Mouse (Mus musculus): ENCODE measurements at regions not wholly inside any gene's neighbourhood (a gene's known extent, or its start where the extent isn't known, plus 50 kb on each side); places are given as distances from the start of the nearest gene placed in this dataset.

DNA sequence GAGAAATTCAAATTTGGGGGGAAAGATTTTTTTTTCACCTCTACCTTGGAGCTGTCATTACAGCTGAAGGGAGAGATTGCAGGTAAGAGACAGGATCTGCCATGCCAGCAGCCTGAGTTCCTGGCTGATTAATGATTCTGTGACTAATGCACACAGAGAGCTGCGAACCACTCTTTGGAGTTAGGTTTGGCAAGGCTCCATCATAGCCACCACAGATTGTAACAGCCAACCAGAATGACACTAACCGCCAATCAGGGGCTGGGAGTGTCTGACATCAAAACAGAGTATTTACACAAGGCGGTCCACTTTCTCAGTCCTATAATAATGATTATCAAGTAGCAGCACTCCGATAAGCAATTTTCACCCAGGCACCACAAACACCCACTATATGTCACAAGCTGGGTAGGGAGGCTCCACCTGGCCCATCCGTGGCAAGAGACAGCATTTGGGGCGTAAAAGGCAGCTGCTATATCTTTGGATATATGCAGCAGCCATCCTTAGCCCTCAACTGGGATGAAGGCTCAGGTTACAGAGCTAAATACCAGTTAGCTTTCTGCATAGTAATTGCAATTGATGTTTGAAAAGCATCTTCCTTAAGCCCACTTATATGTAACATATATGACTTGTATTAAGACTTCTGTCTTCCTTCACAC lies 61.7 kb upstream of the Ralgps2 start:
- Histone ChIP-seq H3K9me3 (ENCODE audit: control insufficient read depth, low read length) (no peaks in the 10 kb centered on the region), H3K36me3 (ENCODE audit: control insufficient read depth, insufficient read depth, low read length) (no peaks in the 10 kb centered on the region), H3K4me2 (replicated peaks; ENCODE audit: low read depth) (no peak overlapping the region), H3K27ac (replicated peaks) (peak overlapping the region; percentile 59; the same call in 1 of the 2 replicates), H3K4me3 (ENCODE audit: low read depth, low read length) (no peak overlapping the region), H3K4me1 (replicated peaks; ENCODE audit: control insufficient read depth, insufficient read depth) (no peaks in the 10 kb centered on the region), H3K27me3 (ENCODE audit: control insufficient read depth, insufficient read depth, low read length) (no peaks in the 10 kb centered on the region), H3K9ac (ENCODE audit: low read length) (no peak overlapping the region)
- ATAC-seq (ENCODE audit: low FRiP score, low TSS enrichment) (peak; percentile 72), DNase-seq (ENCODE audit: low spot score) (peak; percentile 70)
- TF ChIP-seq CTCF (IDR thresholded peaks at IDR 0.05; ENCODE audit: low read depth): no peak
- TF ChIP-seq EP300 (optimal IDR thresholded peaks at IDR 0.05): no peak
- 39% methylated on average over 6 of the region's 6 CpGs for WGBS

DNA sequence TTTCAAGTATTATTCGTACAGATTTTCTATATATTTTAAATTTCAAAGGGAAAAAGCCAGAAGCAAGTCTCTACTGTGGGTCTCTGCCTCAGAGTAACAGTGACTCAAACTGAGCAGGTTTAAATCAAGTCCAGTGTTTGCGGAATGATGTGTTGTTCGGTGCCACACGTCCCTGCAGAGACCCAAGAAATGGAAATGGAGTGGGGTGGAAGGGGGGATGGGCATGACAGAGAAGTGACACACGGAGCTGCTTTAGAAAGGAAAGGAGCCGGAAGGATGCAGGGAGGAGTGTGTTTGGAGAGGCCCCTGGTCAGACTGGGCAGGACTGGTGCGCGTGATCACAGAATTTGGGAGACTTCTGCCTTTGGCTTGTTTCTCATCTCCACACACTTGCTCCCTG lies 60.5 kb upstream of the Ralgps2 start:
- H3K9ac ChIP-seq (ENCODE audit: low read length): no peak overlapping the region
- H3K36me3 ChIP-seq (ENCODE audit: control insufficient read depth, insufficient read depth, low read length): no peaks in the 10 kb centered on the region
- H3K4me2 ChIP-seq (replicated peaks; ENCODE audit: low read depth): no peak overlapping the region
- H3K4me3 ChIP-seq (ENCODE audit: low read depth, low read length): no peak overlapping the region
- WGBS: 52% methylated on average over 8 of the region's 8 CpGs
- H3K27me3 ChIP-seq (ENCODE audit: control insufficient read depth, insufficient read depth, low read length): no peaks in the 10 kb centered on the region
- DNase-seq (ENCODE audit: low spot score): no peak
- no peak for ATAC-seq (ENCODE audit: low FRiP score, low TSS enrichment)
- no peaks in the 10 kb centered on the region for H3K4me1 ChIP-seq (replicated peaks; ENCODE audit: control insufficient read depth, insufficient read depth)
- peak overlapping the region; percentile 59 for H3K27ac ChIP-seq (replicated peaks)
- TF ChIP-seq EP300 (optimal IDR thresholded peaks at IDR 0.05) (no peak), CTCF (IDR thresholded peaks at IDR 0.05; ENCODE audit: low read depth) (no peak)
- no peaks in the 10 kb centered on the region for H3K9me3 ChIP-seq (ENCODE audit: control insufficient read depth, low read length)

DNA sequence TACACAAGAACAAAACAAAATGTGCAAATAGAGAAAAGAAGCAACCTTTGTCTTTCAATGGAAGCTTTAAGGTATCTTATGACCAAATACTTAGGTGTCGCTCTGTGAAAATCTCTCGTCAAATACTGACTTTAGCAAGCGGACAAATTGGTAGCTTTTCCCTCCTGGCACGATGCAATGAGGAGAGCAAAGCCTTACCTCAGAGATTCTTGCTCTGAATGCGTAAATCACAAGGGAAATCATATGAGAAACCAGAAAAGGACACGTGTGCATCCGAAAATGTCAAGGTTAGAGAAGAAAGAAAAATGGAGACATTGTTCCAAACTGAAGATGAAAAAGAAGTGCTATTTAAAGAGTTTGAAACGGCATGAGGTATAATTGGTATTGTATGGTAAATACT lies 59.8 kb upstream of the Ralgps2 start:
- no peak for TF ChIP-seq EP300 (optimal IDR thresholded peaks at IDR 0.05)
- no peak for TF ChIP-seq CTCF (IDR thresholded peaks at IDR 0.05; ENCODE audit: low read depth)
- Histone ChIP-seq H3K4me1 (replicated peaks; ENCODE audit: control insufficient read depth, insufficient read depth) (no peaks in the 10 kb centered on the region), H3K27me3 (ENCODE audit: control insufficient read depth, insufficient read depth, low read length) (no peaks in the 10 kb centered on the region), H3K4me2 (replicated peaks; ENCODE audit: low read depth) (no peak overlapping the region), H3K4me3 (ENCODE audit: low read depth, low read length) (no peak overlapping the region), H3K27ac (replicated peaks) (no peak overlapping the region), H3K9me3 (ENCODE audit: control insufficient read depth, low read length) (no peaks in the 10 kb centered on the region), H3K36me3 (ENCODE audit: control insufficient read depth, insufficient read depth, low read length) (no peaks in the 10 kb centered on the region), H3K9ac (ENCODE audit: low read length) (no peak overlapping the region)
- DNase-seq (ENCODE audit: low spot score) (no peak), ATAC-seq (ENCODE audit: low FRiP score, low TSS enrichment) (no peak)
- 82% methylated on average over 8 of the region's 8 CpGs for WGBS

DNA sequence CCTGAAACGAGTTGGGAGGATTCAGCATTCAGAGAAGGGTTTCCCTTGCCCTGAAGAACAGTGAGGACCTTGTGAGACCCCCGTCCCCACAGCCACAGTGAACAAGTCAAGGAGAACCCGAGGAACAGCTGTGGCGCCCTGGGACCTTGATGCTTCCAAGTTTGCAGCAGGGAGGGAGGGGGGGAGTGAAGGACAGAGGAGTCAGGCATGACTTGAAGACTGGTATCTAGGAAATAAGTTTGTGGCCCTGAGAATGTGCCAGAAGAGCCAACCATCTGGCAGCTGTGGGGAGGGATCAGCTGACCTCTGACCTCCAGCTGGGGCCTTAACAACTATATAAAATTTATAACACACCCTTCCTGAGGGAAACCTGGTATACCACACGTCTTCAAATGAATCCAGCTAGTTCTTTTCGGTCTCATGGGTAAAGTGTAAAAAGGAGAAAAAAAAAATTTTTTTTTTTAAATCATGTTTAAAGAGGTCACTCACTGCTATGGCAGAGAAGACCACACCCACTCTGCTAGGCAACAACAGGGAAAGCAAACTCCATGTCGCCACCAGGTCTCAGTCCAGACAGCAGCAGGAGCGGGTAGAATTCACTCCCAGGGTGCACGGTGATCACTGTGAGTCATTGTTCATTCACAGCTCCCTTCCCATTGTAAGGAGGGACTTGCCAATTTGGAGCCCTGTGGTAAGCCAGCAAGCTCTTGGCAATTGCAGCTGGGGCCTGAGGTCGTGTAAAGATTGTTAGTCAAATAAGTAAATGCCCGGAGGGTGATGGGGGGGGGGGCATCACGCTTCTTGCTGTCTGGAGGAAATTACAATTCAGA lies 58.3 kb upstream of the Ralgps2 start:
- H3K4me3 ChIP-seq (ENCODE audit: low read depth, low read length): no peak overlapping the region
- H3K27ac ChIP-seq (replicated peaks): peak overlapping the region; percentile 30; the same call in 1 of the 2 replicates
- TF ChIP-seq CTCF (IDR thresholded peaks at IDR 0.05; ENCODE audit: low read depth) (peak; percentile 15; the same call in 1 of the 2 replicates), EP300 (optimal IDR thresholded peaks at IDR 0.05) (no peak)
- no peaks in the 10 kb centered on the region for H3K27me3 ChIP-seq (ENCODE audit: control insufficient read depth, insufficient read depth, low read length)
- 50% methylated on average over 12 of the region's 12 CpGs for WGBS
- DNase-seq (ENCODE audit: low spot score) (peak; percentile 68), ATAC-seq (ENCODE audit: low FRiP score, low TSS enrichment) (peak; percentile 88)
- no peak overlapping the region for H3K4me2 ChIP-seq (replicated peaks; ENCODE audit: low read depth)
- H3K9ac ChIP-seq (ENCODE audit: low read length): no peak overlapping the region
- H3K4me1 ChIP-seq (replicated peaks; ENCODE audit: control insufficient read depth, insufficient read depth): no peaks in the 10 kb centered on the region
- H3K36me3 ChIP-seq (ENCODE audit: control insufficient read depth, insufficient read depth, low read length): no peaks in the 10 kb centered on the region
- no peaks in the 10 kb centered on the region for H3K9me3 ChIP-seq (ENCODE audit: control insufficient read depth, low read length)

DNA sequence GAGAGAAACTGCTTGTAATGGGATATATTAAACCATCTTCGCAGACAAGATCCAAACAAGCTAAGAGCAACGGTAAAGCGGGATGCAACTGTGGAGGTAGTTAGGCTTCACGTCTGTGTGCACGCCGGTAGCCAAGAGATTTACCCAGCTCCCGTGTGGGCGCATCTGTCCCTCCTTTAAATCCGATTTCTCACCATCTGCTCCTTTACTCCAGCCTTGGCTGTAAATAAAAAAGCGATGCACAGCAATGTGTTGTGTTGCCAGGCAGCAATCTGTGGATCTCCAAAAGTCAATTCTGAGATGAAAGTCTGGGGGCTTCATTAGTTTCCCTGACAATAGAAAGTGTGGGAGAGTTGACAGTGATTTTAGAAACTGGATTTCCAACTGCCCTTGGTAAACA lies 57.6 kb upstream of the Ralgps2 start:
- ATAC-seq (ENCODE audit: low FRiP score, low TSS enrichment) (no peak), DNase-seq (ENCODE audit: low spot score) (no peak)
- Histone ChIP-seq H3K4me3 (ENCODE audit: low read depth, low read length) (no peak overlapping the region), H3K4me1 (replicated peaks; ENCODE audit: control insufficient read depth, insufficient read depth) (no peaks in the 10 kb centered on the region), H3K9ac (ENCODE audit: low read length) (no peak overlapping the region), H3K4me2 (replicated peaks; ENCODE audit: low read depth) (no peak overlapping the region), H3K9me3 (ENCODE audit: control insufficient read depth, low read length) (no peaks in the 10 kb centered on the region), H3K27ac (replicated peaks) (peak overlapping the region; percentile 30; the same call in 1 of the 2 replicates), H3K36me3 (ENCODE audit: control insufficient read depth, insufficient read depth, low read length) (no peaks in the 10 kb centered on the region), H3K27me3 (ENCODE audit: control insufficient read depth, insufficient read depth, low read length) (no peaks in the 10 kb centered on the region)
- TF ChIP-seq CTCF (IDR thresholded peaks at IDR 0.05; ENCODE audit: low read depth): no peak
- no peak for TF ChIP-seq EP300 (optimal IDR thresholded peaks at IDR 0.05)
- WGBS: 86% methylated on average over 10 of the region's 10 CpGs

Data from stomach, postnatal 0 days (tissue).